Mouse (Mus musculus) brain, embryonic 14.5 days (tissue): ENCODE data around the gene Rnft1. TPM values are rescaled to one million over a fixed set of nuclear protein-coding genes. Genes with fewer than 3 reads are reported as not detected.

Source experiments
- DNase-seq: peaks from one replicate; pipeline ENCODE4 v3.0.0-alpha.2; 2011; ENCODE audit warnings: low read depth
- CTCF ChIP-seq: fragments of 200-500 bp; IDR thresholded peaks from 2 replicates; pipeline ENCODE4 v1.5.1; 2012; ENCODE audit warnings: inconsistent platforms, mild to moderate bottlenecking, moderate library complexity, borderline replicate concordance; ENCODE audit not compliant: insufficient read depth, insufficient read length; ENCODE audit errors: extremely low read depth
- POLR2A ChIP-seq: fragments of 200-500 bp; IDR thresholded peaks from 2 replicates; pipeline ENCODE4 v1.6.1; 2012; ENCODE audit warnings: mild to moderate bottlenecking, inconsistent platforms, borderline replicate concordance; ENCODE audit not compliant: poor library complexity, insufficient read depth, insufficient read length, severe bottlenecking; ENCODE audit errors: extremely low read depth
- polyA plus RNA-seq: library from polyadenylated mRNA; depleted of rRNA; stranded (reverse); fragments of >200 nt; gene quantifications from 2 replicates; pipeline ENCODE4 v1.2.3, GENCODE M21; 2012

Rnft1 gene
- polyA plus RNA-seq, 1 experiment, result 6.3 TPM

DNA sequence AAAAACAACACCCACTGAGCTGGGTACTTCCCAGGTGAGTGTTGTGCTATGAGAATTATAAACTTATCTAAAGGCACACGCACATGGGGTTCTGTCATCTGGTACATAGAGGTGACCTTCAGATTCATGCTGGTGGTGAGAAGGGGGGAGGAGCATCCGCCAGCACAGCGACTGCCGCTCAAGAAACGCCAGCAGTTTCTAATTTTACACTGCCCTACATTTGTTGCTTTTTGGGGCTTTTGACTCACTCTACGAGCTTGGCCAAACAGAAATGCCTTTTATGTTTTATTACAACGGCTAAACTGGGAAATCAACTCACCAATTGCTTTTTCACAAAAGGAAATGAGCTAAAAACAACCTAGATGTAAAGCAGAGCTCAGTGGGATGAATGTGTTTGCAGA is 11.7 kb upstream of the Rnft1 start:
- no peak for TF ChIP-seq CTCF
- no peak for TF ChIP-seq POLR2A
- peak; percentile 55 for DNase-seq

DNA sequence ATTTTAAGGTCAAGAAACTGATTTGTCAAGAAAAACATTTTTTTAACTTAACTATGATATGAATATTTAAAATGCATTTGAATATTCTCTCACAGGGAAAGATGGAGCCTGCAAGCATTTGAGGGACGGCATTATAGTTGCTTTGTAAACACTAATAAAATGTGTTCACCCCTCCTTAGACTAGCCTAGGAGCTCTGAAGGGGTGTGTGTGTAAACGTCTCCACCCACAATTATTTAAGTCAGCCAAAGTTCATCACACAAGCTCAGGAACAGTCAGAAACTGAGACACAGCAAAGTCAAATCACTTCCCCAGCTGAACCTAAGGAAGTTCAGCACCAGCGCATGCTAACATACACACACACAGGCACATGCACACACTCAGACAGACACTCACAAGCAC is 10.9 kb upstream of the Rnft1 start:
- no peak for TF ChIP-seq CTCF
- no peak for TF ChIP-seq POLR2A

GRCm38 (mm10) chr11:86484910-86485510 is 553 bp downstream of the Rnft1 start:
- peak; percentile 74 for DNase-seq
- TF ChIP-seq POLR2A, result no peak
- TF ChIP-seq CTCF, result no peak

More for the DNA sequence above, 10.9 kb upstream of the Rnft1 start:
- no peak for DNase-seq

GRCm38 (mm10) chr11:86490782-86491181 is 6.3 kb downstream of the Rnft1 start:
- no peak for TF ChIP-seq CTCF
- TF ChIP-seq POLR2A, result no peak

GRCm38 (mm10) chr11:86497356-86497755 is 12.9 kb downstream of the Rnft1 start:
- TF ChIP-seq CTCF, result no peak
- no peak for TF ChIP-seq POLR2A
- no peak for DNase-seq

More at GRCm38 (mm10) chr11:86490782-86491181, 6.3 kb downstream of the Rnft1 start:
- DNase-seq, result no peak

- peak; percentile 1 for DNase-seq
- TF ChIP-seq POLR2A (no peak), CTCF (peak; percentile 12; the same call in 1 of the 2 replicates)
These were observed 13.5 kb downstream of the Rnft1 start for GRCm38 (mm10) chr11:86497908-86498307.

DNA sequence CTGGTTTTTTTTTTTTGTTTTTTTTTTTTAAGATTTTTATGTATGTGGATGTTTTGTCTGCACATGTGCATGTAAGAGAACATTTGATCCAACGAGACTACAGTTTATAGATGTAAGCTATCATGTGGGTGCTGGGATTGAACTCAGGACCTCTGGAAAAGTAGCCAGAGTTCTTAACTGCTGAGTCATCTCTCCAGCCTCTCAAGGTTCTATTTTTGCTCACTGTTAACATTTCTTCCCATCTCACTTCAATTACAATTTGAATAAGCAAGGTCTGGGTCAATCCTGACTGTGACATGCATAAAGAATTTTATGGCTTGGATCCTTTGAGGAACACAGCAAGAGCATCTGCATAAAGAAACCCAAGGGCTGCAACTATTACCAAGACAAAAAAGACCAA is 16.3 kb downstream of the Rnft1 start:
- no peak for TF ChIP-seq POLR2A
- DNase-seq, result no peak

GRCm38 (mm10) chr11:86503121-86503520 is 18.7 kb downstream of the Rnft1 start:
- TF ChIP-seq CTCF, result no peak
- TF ChIP-seq POLR2A, result no peak
- no peak for DNase-seq

DNA sequence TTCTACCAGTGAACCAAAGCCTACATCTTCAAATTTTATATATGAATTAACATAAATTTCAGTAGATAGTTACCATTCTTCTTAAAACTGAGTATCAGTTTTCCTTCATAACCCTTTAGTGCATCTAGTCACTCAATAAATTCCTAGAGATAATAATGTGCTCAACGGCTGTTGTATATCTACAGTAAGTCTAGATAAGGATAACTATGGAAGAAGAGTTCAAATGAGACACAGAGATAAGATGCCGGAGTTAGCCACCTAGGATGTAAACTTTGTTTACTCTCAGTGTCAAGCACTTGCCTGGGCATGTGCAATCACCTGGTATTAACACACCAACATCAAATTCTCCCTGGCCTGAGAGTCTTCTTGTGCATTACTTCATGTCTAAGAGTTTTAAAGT is 22.9 kb downstream of the Rnft1 start:
- DNase-seq, result no peak
- TF ChIP-seq POLR2A (no peak), CTCF (no peak)

GRCm38 (mm10) chr11:86507991-86508390 is 23.5 kb downstream of the Rnft1 start:
- no peak for TF ChIP-seq CTCF
- no peak for TF ChIP-seq POLR2A
- no peak for DNase-seq

GRCm38 (mm10) chr11:86516620-86517019 is 32.2 kb downstream of the Rnft1 start:
- no peak for TF ChIP-seq POLR2A
- no peak for DNase-seq

DNA sequence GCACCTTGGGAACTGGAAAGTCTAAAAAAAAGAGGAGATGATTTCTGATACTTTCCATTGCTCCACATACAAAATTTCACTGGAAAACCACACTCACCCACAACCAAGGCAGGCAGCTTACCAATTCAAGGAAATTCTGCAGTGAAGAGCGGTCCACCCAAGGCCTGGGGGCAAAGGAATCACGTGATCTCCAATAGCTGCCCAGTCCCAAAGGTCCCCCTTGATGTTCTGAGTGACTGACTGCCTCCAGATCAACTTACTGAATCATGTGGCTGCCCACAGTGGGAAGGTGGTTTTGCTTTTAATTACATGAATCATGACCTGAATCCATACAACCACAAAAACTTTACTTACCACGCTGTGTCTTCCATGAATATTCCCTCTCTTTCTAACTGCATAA is 32.8 kb downstream of the Rnft1 start:
- no peak for DNase-seq
- TF ChIP-seq CTCF (no peak), POLR2A (no peak)
